Mouse (Mus musculus): ENCODE measurements at regions not wholly inside any gene's neighbourhood (a gene's known extent, or its start where the extent isn't known, plus 50 kb on each side); places are given as distances from the start of the nearest gene placed in this dataset.

GRCm38 (mm10) chr17:60018752-60019323 lies 1005.7 kb upstream of the Nudt12 start:
- DNase-seq = no peak

- DNase-seq = no peak
Measured at GRCm38 (mm10) chr17:59997952-59998351, 984.8 kb upstream of the Nudt12 start.

GRCm38 (mm10) chr17:59979325-59979880 lies 966.2 kb upstream of the Nudt12 start:
- no peak for DNase-seq

GRCm38 (mm10) chr17:59977136-59977770 lies 964.1 kb upstream of the Nudt12 start:
- no peak for DNase-seq

- no peak for DNase-seq
Measured at GRCm38 (mm10) chr17:59967383-59967782, 954.2 kb upstream of the Nudt12 start.

- no peak for DNase-seq
Measured at GRCm38 (mm10) chr17:59955300-59956057, 942.3 kb upstream of the Nudt12 start.

GRCm38 (mm10) chr17:59946433-59946832 lies 933.3 kb upstream of the Nudt12 start:
- no peak for DNase-seq

- DNase-seq = no peak
Measured at GRCm38 (mm10) chr17:59904395-59904794, 891.2 kb upstream of the Nudt12 start.

GRCm38 (mm10) chr17:59877791-59878190 lies 864.6 kb upstream of the Nudt12 start:
- no peak for DNase-seq

- peak; percentile 21 for DNase-seq
Measured at GRCm38 (mm10) chr17:59848853-59849252, 835.7 kb upstream of the Nudt12 start.

GRCm38 (mm10) chr17:59845261-59845819 lies 832.2 kb upstream of the Nudt12 start:
- peak; percentile 6 for DNase-seq

- DNase-seq = no peak
Measured at GRCm38 (mm10) chr17:59805870-59806269, 792.7 kb upstream of the Nudt12 start.

GRCm38 (mm10) chr17:59793434-59793833 lies 780.3 kb upstream of the Nudt12 start:
- no peak for DNase-seq

GRCm38 (mm10) chr17:59792780-59793179 lies 779.6 kb upstream of the Nudt12 start:
- DNase-seq = peak; percentile 51

GRCm38 (mm10) chr17:59774075-59774474 lies 760.9 kb upstream of the Nudt12 start:
- no peak for DNase-seq

- DNase-seq = no peak
Measured at GRCm38 (mm10) chr17:59766580-59766979, 753.4 kb upstream of the Nudt12 start.

GRCm38 (mm10) chr17:59764486-59764885 lies 751.3 kb upstream of the Nudt12 start:
- no peak for DNase-seq

GRCm38 (mm10) chr17:59762068-59762467 lies 748.9 kb upstream of the Nudt12 start:
- DNase-seq = no peak

- DNase-seq = no peak
Measured at GRCm38 (mm10) chr17:59760889-59761288, 747.7 kb upstream of the Nudt12 start.

GRCm38 (mm10) chr17:59746106-59746505 lies 732.9 kb upstream of the Nudt12 start:
- DNase-seq = no peak

All from heart, adult 11 months (tissue).